In the genomic region with DNA sequence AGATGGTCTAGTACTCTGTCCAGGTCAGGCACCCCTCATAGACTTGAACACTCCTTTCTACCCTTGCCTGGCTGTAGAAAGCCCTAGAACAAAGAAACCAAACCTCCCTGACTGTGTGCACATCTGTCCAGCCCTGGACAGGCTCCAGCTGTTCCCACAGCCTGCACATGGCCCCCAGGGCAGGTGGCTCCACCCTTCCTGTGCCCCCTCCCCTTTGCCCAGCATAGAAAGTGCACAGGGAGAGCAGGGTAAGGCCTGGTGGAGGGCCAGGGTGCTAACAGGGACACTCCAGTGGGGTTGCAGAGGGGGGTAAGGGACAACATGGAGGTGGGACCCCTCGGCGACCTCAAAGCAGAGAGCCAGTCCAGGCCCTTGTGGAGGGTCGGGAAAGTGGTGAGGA, we compare ENCODE assay signal across 9 mouse cellular contexts. TPM values are rescaled to one million over a fixed set of nuclear protein-coding genes. Genes with fewer than 3 reads are reported as not detected.
DNase-seq lines count a peak whose midpoint lies in the region; ATAC-seq and TF ChIP-seq lines count a peak whose summit lies in the region.
"Had no signal": no experiment of that assay in that cellular context is flagged by ENCODE, and none has a peak within 500 bp of the region (broad histone marks: within the 10 kb centered on the region; RNA-seq: fewer than 3 reads in every experiment).

No protein-coding gene starts in this region.

- H3K27me3 ChIP-seq in lung, embryonic 15.5 days = no peaks in the 10 kb centered on the region
- H3K27me3 ChIP-seq in heart, embryonic 14.5 days (ENCODE audit: control insufficient read depth, insufficient read depth, low read length) = no peaks in the 10 kb centered on the region
- no peaks in the 10 kb centered on the region for H3K27me3 ChIP-seq in kidney, postnatal 0 days (ENCODE audit: insufficient read depth, low read length)
- H3K27me3 ChIP-seq in neural tube, embryonic 13.5 days = peaks cover 5% of the 10 kb centered on the region; the same call in 1 of the 2 replicates
- H3K27me3 ChIP-seq in forebrain, embryonic 15.5 days = no peaks in the 10 kb centered on the region
- H3K27me3 ChIP-seq: forebrain, embryonic 13.5 days had no signal

- H3K4me2 ChIP-seq in lung, embryonic 15.5 days = peak overlapping the region; percentile 71
- peak overlapping the region; percentile 70 for H3K4me2 ChIP-seq in heart, embryonic 14.5 days (ENCODE audit: low read length)
- H3K4me2 ChIP-seq in kidney, postnatal 0 days (ENCODE audit: low read length) = peak overlapping the region; percentile 69
- H3K4me2 ChIP-seq in neural tube, embryonic 13.5 days = peak overlapping the region; percentile 76
- no peak overlapping the region for H3K4me2 ChIP-seq in forebrain, embryonic 15.5 days (replicated peaks)
- H3K4me2 ChIP-seq: forebrain, embryonic 13.5 days had no signal

- no peaks in the 10 kb centered on the region for H3K9me3 ChIP-seq in lung, embryonic 15.5 days
- H3K9me3 ChIP-seq in heart, embryonic 14.5 days (ENCODE audit: control insufficient read depth, low read length) = no peaks in the 10 kb centered on the region
- no peaks in the 10 kb centered on the region for H3K9me3 ChIP-seq in kidney, postnatal 0 days (replicated peaks; ENCODE audit: low read length)
- H3K9me3 ChIP-seq in neural tube, embryonic 13.5 days = no peaks in the 10 kb centered on the region
- no peaks in the 10 kb centered on the region for H3K9me3 ChIP-seq in forebrain, embryonic 15.5 days
- H3K9me3 ChIP-seq: forebrain, embryonic 13.5 days had no signal

- peak overlapping the region; percentile 87 for H3K9ac ChIP-seq in lung, embryonic 15.5 days
- H3K9ac ChIP-seq in heart, embryonic 14.5 days (ENCODE audit: low read length) = peak overlapping the region; percentile 96
- H3K9ac ChIP-seq in kidney, postnatal 0 days (ENCODE audit: low read depth, low read length) = peak overlapping the region; percentile 40; the same call in 1 of the 2 replicates
- H3K9ac ChIP-seq in neural tube, embryonic 13.5 days = peak overlapping the region; percentile 22; the same call in 1 of the 2 replicates
- H3K9ac ChIP-seq in forebrain, embryonic 15.5 days (replicated peaks) = no peak overlapping the region
- H3K9ac ChIP-seq: forebrain, embryonic 13.5 days had no signal

- peak overlapping the region; percentile 82 for H3K4me3 ChIP-seq in lung, embryonic 15.5 days
- H3K4me3 ChIP-seq in heart, embryonic 14.5 days (ENCODE audit: control insufficient read depth in 1 of 2, insufficient read depth in 1 of 2, low read depth in 1 of 2, low read length in 2 of 2) = peak overlapping the region; percentile 6 to 90; a peak in 2 of 4 replicates
- peak overlapping the region; percentile 18; the same call in 1 of the 2 replicates for H3K4me3 ChIP-seq in kidney, postnatal 0 days (replicated peaks; ENCODE audit: low read depth, low read length)
- H3K4me3 ChIP-seq in neural tube, embryonic 13.5 days = no peak overlapping the region
- H3K4me3 ChIP-seq in forebrain, embryonic 15.5 days = no peak overlapping the region
- H3K4me3 ChIP-seq: forebrain, embryonic 13.5 days had no signal

- DNase-seq in lung, postnatal 25 days (ENCODE audit: low spot score) = no peak
- peak; percentile 33 for DNase-seq in kidney, postnatal 0 days (ENCODE audit: low spot score)
- DNase-seq in spleen, postnatal 4 days (ENCODE audit: low spot score in 2 of 2) = no peak
- DNase-seq in urinary bladder, postnatal 36 days (ENCODE audit: low spot score in 2 of 2) = no peak

- H3K36me3 ChIP-seq in lung, embryonic 15.5 days = peaks cover 37% of the 10 kb centered on the region
- H3K36me3 ChIP-seq in heart, embryonic 14.5 days (ENCODE audit: control insufficient read depth, insufficient read depth, low read length) = peaks cover 60% of the 10 kb centered on the region
- H3K36me3 ChIP-seq in kidney, postnatal 0 days (ENCODE audit: insufficient read depth, low read length) = peaks cover 25% of the 10 kb centered on the region
- peaks cover 14% of the 10 kb centered on the region; the same call in 1 of the 2 replicates for H3K36me3 ChIP-seq in neural tube, embryonic 13.5 days
- no peaks in the 10 kb centered on the region for H3K36me3 ChIP-seq in forebrain, embryonic 15.5 days

- peaks cover 73% of the 10 kb centered on the region for H3K4me1 ChIP-seq in lung, embryonic 15.5 days
- H3K4me1 ChIP-seq in heart, embryonic 14.5 days (ENCODE audit: control insufficient read depth in 2 of 2, insufficient read depth in 2 of 2, low read length in 2 of 2) = peaks cover 25 to 50% of the 10 kb centered on the region in 2 experiments
- peaks cover 22% of the 10 kb centered on the region for H3K4me1 ChIP-seq in kidney, postnatal 0 days (replicated peaks; ENCODE audit: insufficient read depth, low read length)
- peaks cover 52% of the 10 kb centered on the region for H3K4me1 ChIP-seq in neural tube, embryonic 13.5 days (replicated peaks)
- peaks cover 31% of the 10 kb centered on the region for H3K4me1 ChIP-seq in forebrain, embryonic 15.5 days

- 12% methylated on average over 3 of the region's 3 CpGs for WGBS in lung, embryonic 15.5 days
- WGBS in heart, embryonic 14.5 days = 38% methylated on average over 3 of the region's 3 CpGs
- 44% methylated on average over 3 of the region's 3 CpGs for WGBS in kidney, postnatal 0 days
- WGBS in neural tube, embryonic 13.5 days = 70% methylated on average over 3 of the region's 3 CpGs
- 75% methylated on average over 3 of the region's 3 CpGs for WGBS in forebrain, embryonic 15.5 days

- TF ChIP-seq CTCF in kidney, postnatal 0 days (IDR thresholded peaks at IDR 0.05; ENCODE audit: low read depth) = no peak

- ATAC-seq in lung, embryonic 15.5 days (ENCODE audit: borderline replicate concordance, extremely low read depth, low FRiP score, low TSS enrichment) = no peak
- no peak for ATAC-seq in heart, embryonic 14.5 days (ENCODE audit: insufficient number of reproducible peaks, insufficient read depth, low FRiP score, low read depth)
- no peak for ATAC-seq in kidney, postnatal 0 days (replicated peaks; ENCODE audit: low FRiP score, low read depth)
- ATAC-seq in neural tube, embryonic 13.5 days (ENCODE audit: low read depth) = no peak
- ATAC-seq in forebrain, embryonic 15.5 days (replicated peaks) = no peak
- ATAC-seq: forebrain, embryonic 13.5 days had no signal

- H3K27ac ChIP-seq in lung, embryonic 15.5 days = peak overlapping the region; percentile 97
- H3K27ac ChIP-seq in heart, embryonic 14.5 days (replicated peaks in 1 of 2; ENCODE audit: control insufficient read depth in 1 of 2, insufficient read depth in 1 of 2, low read depth in 2 of 2, low read length in 2 of 2) = peak overlapping the region; percentile 3 to 96; a peak in 2 of 4 replicates
- H3K27ac ChIP-seq in kidney, postnatal 0 days = peak overlapping the region; percentile 63
- H3K27ac ChIP-seq in neural tube, embryonic 13.5 days (replicated peaks) = peak overlapping the region; percentile 55; the same call in 1 of the 2 replicates
- H3K27ac ChIP-seq in forebrain, embryonic 15.5 days (replicated peaks) = no peak overlapping the region
- H3K27ac ChIP-seq: forebrain, embryonic 13.5 days had no signal

RNA-seq across cellular contexts. Expression of a gene that starts 2.3 kb away (rescaled TPM):
- polyA plus RNA-seq in lung, embryonic 15.5 days (2015; fragmentation: Nextera tagmentation; extraction: Ambion mirVana) = 27.7 and 30.0 TPM in 2 replicates
- 11.1 and 11.6 TPM in 2 replicates for polyA plus RNA-seq in heart, embryonic 14.5 days (2014; fragmentation: Nextera tagmentation; extraction: Ambion mirVana)
- 10.1 and 10.3 TPM in 2 replicates for polyA plus RNA-seq in kidney, postnatal 0 days (2015; fragmentation: Nextera tagmentation; extraction: Ambion mirVana)
- 5.3 and 5.9 TPM in 2 replicates for polyA plus RNA-seq in neural tube, embryonic 13.5 days (2015; fragmentation: Nextera tagmentation; extraction: Ambion mirVana)
- polyA plus RNA-seq in forebrain, embryonic 15.5 days (2015; fragmentation: Nextera tagmentation; extraction: Ambion mirVana) = 2.9 and 3.7 TPM in 2 replicates

RNA-seq across cellular contexts. Expression of a gene that starts 36.2 kb away (rescaled TPM):
- polyA plus RNA-seq in lung, embryonic 15.5 days (2015; fragmentation: Nextera tagmentation; extraction: Ambion mirVana) = 154 TPM in 2 replicates
- polyA plus RNA-seq in heart, embryonic 14.5 days (2014; fragmentation: Nextera tagmentation; extraction: Ambion mirVana) = 82.9 and 97.9 TPM in 2 replicates
- 55.1 and 61.1 TPM in 2 replicates for polyA plus RNA-seq in kidney, postnatal 0 days (2015; fragmentation: Nextera tagmentation; extraction: Ambion mirVana)
- 17.5 and 21.0 TPM in 2 replicates for polyA plus RNA-seq in neural tube, embryonic 13.5 days (2015; fragmentation: Nextera tagmentation; extraction: Ambion mirVana)
- polyA plus RNA-seq in forebrain, embryonic 15.5 days (2015; fragmentation: Nextera tagmentation; extraction: Ambion mirVana) = 41.7 and 55.9 TPM in 2 replicates

RNA-seq across cellular contexts. Expression of a gene that starts 39.1 kb away (rescaled TPM):
- 2.1 and 2.3 TPM in 2 replicates for polyA plus RNA-seq in lung, embryonic 15.5 days (2015; fragmentation: Nextera tagmentation; extraction: Ambion mirVana)
- polyA plus RNA-seq in heart, embryonic 14.5 days (2014; fragmentation: Nextera tagmentation; extraction: Ambion mirVana) = 1.4 and 1.6 TPM in 2 replicates
- polyA plus RNA-seq in kidney, postnatal 0 days (2015; fragmentation: Nextera tagmentation; extraction: Ambion mirVana) = 5.6 and 6.1 TPM in 2 replicates
- polyA plus RNA-seq in neural tube, embryonic 13.5 days (2015; fragmentation: Nextera tagmentation; extraction: Ambion mirVana) = 0.46 and 0.72 TPM in 2 replicates
- polyA plus RNA-seq in forebrain, embryonic 15.5 days (2015; fragmentation: Nextera tagmentation; extraction: Ambion mirVana) = 0.27 and 0.51 TPM in 2 replicates
- polyA plus RNA-seq: forebrain, embryonic 13.5 days had no signal

RNA-seq across cellular contexts. Expression of a gene that starts 56.2 kb away (rescaled TPM):
- polyA plus RNA-seq in lung, embryonic 15.5 days (2015; fragmentation: Nextera tagmentation; extraction: Ambion mirVana) = 62.0 and 68.0 TPM in 2 replicates
- polyA plus RNA-seq in heart, embryonic 14.5 days (2014; fragmentation: Nextera tagmentation; extraction: Ambion mirVana) = 42.4 and 44.5 TPM in 2 replicates
- 28.3 and 28.7 TPM in 2 replicates for polyA plus RNA-seq in kidney, postnatal 0 days (2015; fragmentation: Nextera tagmentation; extraction: Ambion mirVana)
- 21.3 and 22.8 TPM in 2 replicates for polyA plus RNA-seq in neural tube, embryonic 13.5 days (2015; fragmentation: Nextera tagmentation; extraction: Ambion mirVana)
- 10.4 and 12.3 TPM in 2 replicates for polyA plus RNA-seq in forebrain, embryonic 15.5 days (2015; fragmentation: Nextera tagmentation; extraction: Ambion mirVana)

Comparison
In these comparisons a context has a peak if more than half of its experiments do, and no peak if none do; other contexts are left out.
1. H3K4me3 ChIP-seq: peak in lung, embryonic 15.5 days (single experiment), heart, embryonic 14.5 days (2 of 2) and kidney, postnatal 0 days (single experiment); none in neural tube, embryonic 13.5 days (single experiment) and forebrain, embryonic 15.5 days (single experiment).